Mouse (Mus musculus) frontal cortex, postnatal 10 days (tissue): ENCODE results near the gene Limk2.

Experiments
- DNase-seq, 2 experiments: peaks; one replicate each; pipeline ENCODE4 v3.0.0; 2022; ENCODE audit warnings: low spot score in 2 of 2, mixed read lengths in 1 of 2

The Limk2 gene

GRCm38 (mm10) chr11:3412111-3412510 lies 3.1 kb upstream of the Limk2 start:
- DNase-seq, result no peak

GRCm38 (mm10) chr11:3408131-3408996 lies 625 bp downstream of the Limk2 start:
- no peak for DNase-seq

- DNase-seq, result no peak
Observed at GRCm38 (mm10) chr11:3404287-3405047, 4.5 kb downstream of the Limk2 start.

GRCm38 (mm10) chr11:3403024-3403423 lies 6.0 kb downstream of the Limk2 start:
- DNase-seq, result no peak

- DNase-seq, result no peak
Observed at GRCm38 (mm10) chr11:3398318-3398717, 10.7 kb downstream of the Limk2 start.

- DNase-seq, result no peak
Observed at GRCm38 (mm10) chr11:3396562-3396961, 12.4 kb downstream of the Limk2 start.

GRCm38 (mm10) chr11:3396091-3396490 lies 12.9 kb downstream of the Limk2 start:
- no peak for DNase-seq

GRCm38 (mm10) chr11:3394520-3394919 lies 14.5 kb downstream of the Limk2 start:
- no peak for DNase-seq

GRCm38 (mm10) chr11:3392526-3392925 lies 16.5 kb downstream of the Limk2 start:
- DNase-seq, result no peak

- no peak for DNase-seq
Observed at GRCm38 (mm10) chr11:3390789-3391188, 18.2 kb downstream of the Limk2 start.

GRCm38 (mm10) chr11:3389996-3390395 lies 19.0 kb downstream of the Limk2 start:
- no peak for DNase-seq

GRCm38 (mm10) chr11:3387482-3388196 lies 21.4 kb downstream of the Limk2 start:
- no peak for DNase-seq

GRCm38 (mm10) chr11:3386941-3387368 lies 22.0 kb downstream of the Limk2 start:
- DNase-seq, result peak; percentile 63 to 83

GRCm38 (mm10) chr11:3382602-3383594 lies 26.1 kb downstream of the Limk2 start:
- no peak for DNase-seq

GRCm38 (mm10) chr11:3381148-3381814 lies 27.7 kb downstream of the Limk2 start:
- no peak for DNase-seq

GRCm38 (mm10) chr11:3379427-3379826 lies 29.6 kb downstream of the Limk2 start:
- DNase-seq, result no peak

- no peak for DNase-seq
Observed at GRCm38 (mm10) chr11:3374741-3375140, 34.2 kb downstream of the Limk2 start.

- no peak for DNase-seq
Observed at GRCm38 (mm10) chr11:3374293-3374645, 34.7 kb downstream of the Limk2 start.

- DNase-seq, result no peak
Observed at GRCm38 (mm10) chr11:3373591-3374292, 35.2 kb downstream of the Limk2 start.
